Mouse (Mus musculus) myocyte (in vitro differentiated cells): ENCODE results near the gene Paf1.

Source experiments
- CEBPB ChIP-seq: IDR thresholded peaks from 2 replicates; pipeline ENCODE4 v1.6.1; 2011; ENCODE audit warnings: mild to moderate bottlenecking, moderate library complexity; ENCODE audit not compliant: poor library complexity, insufficient read depth, severe bottlenecking
- E2F4 ChIP-seq: IDR thresholded peaks from one replicate; pipeline ENCODE4 v1.6.1; 2011; ENCODE audit warnings: mild to moderate bottlenecking, control low read depth, moderate library complexity; ENCODE audit not compliant: insufficient read depth
- MAX ChIP-seq: IDR thresholded peaks from one replicate; pipeline ENCODE4 v1.6.1; 2011; ENCODE audit warnings: low read depth, mild to moderate bottlenecking, control low read depth
- MYOD1 ChIP-seq, 3 experiments: IDR thresholded peaks; one replicate each; pipeline ENCODE4 v1.6.1; 2011; ENCODE audit warnings: control low read depth in 2 of 3, low read depth in 2 of 3, mild to moderate bottlenecking in 2 of 3, moderate library complexity in 1 of 3; ENCODE audit not compliant: insufficient read length in 2 of 3, control insufficient read depth in 1 of 3
- POLR2A ChIP-seq: IDR thresholded peaks from one replicate; pipeline ENCODE4 v1.6.1; 2011; ENCODE audit warnings: low read depth, mild to moderate bottlenecking, control low read depth, moderate library complexity; ENCODE audit not compliant: insufficient read length
- POLR2AphosphoS2 ChIP-seq: IDR thresholded peaks from one replicate; pipeline ENCODE4 v1.6.1; 2011; ENCODE audit warnings: low read depth, control low read depth; ENCODE audit not compliant: insufficient read length
- SRF ChIP-seq: IDR thresholded peaks from one replicate; pipeline ENCODE4 v1.6.1; 2011; ENCODE audit warnings: low read depth; ENCODE audit not compliant: control insufficient read depth, insufficient read length
- TCF12 ChIP-seq: IDR thresholded peaks from one replicate; pipeline ENCODE4 v1.6.1; 2011; ENCODE audit warnings: mild to moderate bottlenecking, control low read depth; ENCODE audit not compliant: poor library complexity, insufficient read depth, severe bottlenecking
- TCF3 ChIP-seq: IDR thresholded peaks from one replicate; pipeline ENCODE4 v1.6.1; 2011; ENCODE audit warnings: low read depth, control low read depth; ENCODE audit not compliant: insufficient read length
- USF1 ChIP-seq: IDR thresholded peaks from one replicate; pipeline ENCODE4 v1.6.1; 2011; ENCODE audit warnings: low read depth, mild to moderate bottlenecking, control low read depth, moderate library complexity

GRCm38 (mm10) chr7:28354596-28354995 is 38.2 kb upstream of the Paf1 start:
- TF ChIP-seq USF1 (no peak), POLR2A (no peak), E2F4 (no peak), MYOD1 (IDR thresholded peaks at IDR 0.05; ENCODE audit: control insufficient read depth in 1 of 3, insufficient read length in 2 of 3, low read depth in 2 of 3) (no peak), MAX (no peak), SRF (no peak), POLR2AphosphoS2 (no peak), CEBPB (no peak), TCF12 (no peak), TCF3 (no peak)
